Mouse (Mus musculus) adrenal gland, adult 8-10 months (tissue): Measurements from ENCODE around the gene Il1r1. TPM values are rescaled to one million over a fixed set of nuclear protein-coding genes. Genes with fewer than 3 reads are reported as not detected.

ENCODE experiments used
- DNase-seq: peaks from one replicate; pipeline ENCODE4 v3.0.0; 2022
- total RNA-seq, 4 experiments: library from RNA; stranded (reverse); gene quantifications; 2 replicates each; pipeline ENCODE4 v1.2.4; 2022

Gene Il1r1
- total RNA-seq, 4 experiments from 2014 or later, result 4.2 to 5.5 (median 4.9) TPM

DNA sequence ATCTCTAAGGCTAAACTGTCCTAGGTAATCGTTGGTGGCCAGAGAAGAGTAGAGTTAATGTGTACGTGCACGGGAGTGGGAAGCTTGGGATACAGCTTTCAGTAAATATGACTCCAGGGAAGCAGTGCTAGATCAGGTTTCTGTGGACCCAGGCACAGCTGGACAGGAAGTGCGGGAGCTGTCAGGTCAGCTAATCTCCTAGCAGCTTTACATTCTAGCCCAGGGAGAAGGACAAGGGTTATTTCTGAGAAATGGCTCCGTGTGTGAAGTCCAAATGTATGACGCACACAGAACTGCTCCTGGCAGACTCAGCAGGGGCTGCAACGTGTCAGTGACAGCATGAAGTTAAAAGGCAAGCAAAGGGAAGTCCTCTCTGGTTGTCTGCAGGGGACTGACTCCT is 8.3 kb downstream of the Il1r1 start:
- no peak for DNase-seq

GRCm38 (mm10) chr1:40233621-40234020 is 8.7 kb downstream of the Il1r1 start:
- DNase-seq, result no peak

DNA sequence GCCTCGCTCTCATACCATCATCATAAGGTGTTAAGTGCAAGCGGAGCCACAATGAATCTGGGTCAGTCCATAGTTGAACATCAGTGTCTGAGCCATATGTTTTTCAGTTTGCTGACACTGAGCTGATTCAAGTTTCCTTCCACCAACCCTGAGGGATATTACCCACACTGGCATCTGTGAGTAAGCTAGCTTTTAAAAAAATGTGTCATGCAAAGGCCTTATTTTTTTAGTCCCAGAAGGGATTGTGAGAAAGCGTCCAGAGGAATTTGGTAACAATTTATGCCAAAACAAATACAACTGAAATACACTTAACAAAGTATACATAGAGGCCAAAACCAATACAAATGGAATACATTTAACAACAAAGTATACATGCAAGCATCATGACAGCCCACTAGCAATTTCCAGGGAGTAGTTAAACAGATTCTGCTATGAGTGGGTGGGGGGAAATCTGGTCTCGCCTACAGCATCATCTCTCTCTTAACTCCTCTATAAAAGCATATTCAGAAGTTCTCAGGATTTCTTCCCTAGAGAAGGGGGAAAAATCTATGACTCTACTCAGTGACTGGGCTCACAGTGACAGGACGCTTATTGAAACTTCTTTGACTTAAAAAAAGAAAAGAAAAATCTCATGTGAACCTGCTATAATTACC is 10.8 kb downstream of the Il1r1 start:
- DNase-seq, result no peak

DNA sequence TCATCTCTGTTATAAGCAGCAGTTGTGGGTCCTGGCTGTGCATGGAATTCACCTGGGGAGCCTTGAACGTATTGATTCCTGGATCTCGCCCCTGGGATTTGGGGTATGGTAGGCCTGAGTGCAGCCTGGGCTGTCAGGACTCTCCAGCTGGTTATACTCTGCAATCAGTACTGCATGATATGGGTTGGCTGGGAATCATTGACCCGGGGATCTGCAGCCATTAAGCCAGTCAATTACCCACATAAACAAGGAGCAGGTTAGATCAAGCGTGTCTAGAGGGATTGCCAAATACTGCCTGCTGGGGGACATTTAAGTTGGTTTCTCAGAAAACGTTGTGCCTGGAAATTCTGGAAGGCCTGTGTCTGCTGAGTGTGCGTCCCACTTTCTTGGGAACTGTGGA is 11.8 kb downstream of the Il1r1 start:
- no peak for DNase-seq

DNA sequence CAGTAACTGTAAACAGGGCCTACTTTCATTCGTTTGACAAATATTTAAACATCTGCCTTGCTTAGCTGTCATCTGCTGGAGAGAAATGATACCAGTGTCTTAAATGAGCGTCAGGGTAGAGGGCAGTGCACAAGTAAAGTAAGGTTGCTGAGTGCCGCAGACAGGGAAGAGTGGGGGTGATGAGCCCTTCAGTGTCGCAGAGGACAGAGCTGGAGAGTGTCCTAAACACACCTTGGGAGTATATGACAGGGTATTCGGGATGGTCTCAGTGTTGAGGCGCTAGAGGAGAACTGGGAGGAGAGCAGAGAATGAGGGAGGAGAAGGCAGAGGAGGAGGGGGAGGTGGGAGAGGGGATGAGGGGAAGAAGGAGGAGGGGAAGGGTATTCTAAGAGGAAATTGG is 12.2 kb downstream of the Il1r1 start:
- DNase-seq, result no peak

- DNase-seq, result no peak
Observed at GRCm38 (mm10) chr1:40240353-40241092, 15.6 kb downstream of the Il1r1 start.

DNA sequence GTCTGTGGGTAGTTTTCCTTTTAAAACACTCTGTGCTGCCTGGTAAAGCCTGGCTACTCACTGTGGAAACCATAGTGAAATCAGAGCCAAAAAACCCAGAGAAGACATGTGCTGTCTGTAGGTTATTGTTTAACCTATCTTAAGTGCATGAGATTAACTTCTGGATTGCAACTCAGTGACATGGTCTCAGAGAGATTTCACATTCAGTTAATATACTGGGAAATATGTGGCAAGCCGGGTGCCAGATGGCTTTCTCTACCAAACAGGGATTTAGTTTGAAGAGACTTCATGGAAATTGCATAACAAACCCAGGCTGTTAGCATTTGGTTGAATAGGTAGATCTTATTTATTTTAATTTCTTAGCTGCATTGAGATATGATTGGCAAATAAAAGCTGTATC is 17.8 kb downstream of the Il1r1 start:
- DNase-seq, result no peak

DNA sequence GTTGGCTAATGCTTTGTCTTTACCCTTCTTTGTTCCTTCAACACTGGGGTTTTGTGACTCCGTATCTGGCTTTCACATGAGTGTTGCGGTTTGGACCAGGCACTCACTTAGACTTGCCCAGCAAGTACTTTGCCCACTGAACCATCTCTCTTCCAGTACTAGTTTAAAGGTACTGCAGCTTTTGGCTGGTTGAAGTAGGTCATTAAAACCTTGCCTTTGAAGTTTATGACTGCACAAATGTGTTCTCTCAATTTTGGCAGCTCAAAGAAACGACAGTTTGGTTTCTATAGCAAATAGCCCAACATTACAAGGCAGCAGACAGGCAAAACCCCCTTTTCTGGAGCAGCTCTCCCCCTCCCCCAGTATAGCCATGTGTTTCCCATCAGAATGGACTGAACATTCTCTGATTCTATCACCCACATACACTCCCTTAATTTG is 18.7 kb downstream of the Il1r1 start:
- no peak for DNase-seq

DNA sequence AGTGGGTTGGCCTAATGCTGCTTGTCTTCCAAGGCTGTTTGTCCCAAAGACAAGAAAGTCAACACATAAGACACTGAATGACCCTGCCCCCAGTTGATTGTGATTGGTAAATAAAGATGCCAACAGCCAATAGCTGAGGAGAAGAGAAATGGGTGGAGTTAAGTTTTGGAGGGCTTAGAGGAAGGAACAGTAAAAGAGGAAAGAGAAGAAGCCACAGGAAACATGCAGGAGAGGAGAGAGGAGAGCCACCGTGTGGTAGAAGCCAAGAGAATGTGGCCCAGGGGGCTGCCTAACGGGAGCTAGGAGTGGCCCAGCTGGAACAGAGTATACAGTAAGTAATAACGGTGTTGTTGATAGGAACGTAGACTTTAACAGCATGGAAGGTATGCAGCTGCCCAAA is 25.5 kb downstream of the Il1r1 start:
- DNase-seq, result no peak

DNA sequence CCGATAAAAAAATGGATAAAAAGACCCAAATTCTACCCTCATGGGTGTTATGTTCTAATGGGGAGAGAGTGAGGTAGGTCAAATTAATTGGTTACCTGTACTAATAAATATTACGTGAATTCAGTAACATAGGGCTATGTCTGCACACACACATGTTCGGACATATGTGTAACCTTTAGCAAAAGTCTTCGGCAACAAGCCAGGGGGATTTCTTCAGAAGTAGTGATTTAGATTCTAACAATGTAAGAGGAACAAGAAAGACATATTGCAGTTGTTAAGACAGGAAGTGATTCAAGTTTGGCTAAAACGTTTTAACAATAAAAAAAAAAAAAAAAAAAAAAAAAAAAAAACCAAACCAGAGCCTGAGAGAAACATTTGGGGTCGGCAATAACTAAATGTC is 27.6 kb downstream of the Il1r1 start:
- DNase-seq, result no peak

GRCm38 (mm10) chr1:40253940-40254339 is 29.1 kb downstream of the Il1r1 start:
- no peak for DNase-seq

GRCm38 (mm10) chr1:40254347-40255057 is 29.6 kb downstream of the Il1r1 start:
- DNase-seq, result no peak

GRCm38 (mm10) chr1:40262441-40263121 is 37.7 kb downstream of the Il1r1 start:
- no peak for DNase-seq

DNA sequence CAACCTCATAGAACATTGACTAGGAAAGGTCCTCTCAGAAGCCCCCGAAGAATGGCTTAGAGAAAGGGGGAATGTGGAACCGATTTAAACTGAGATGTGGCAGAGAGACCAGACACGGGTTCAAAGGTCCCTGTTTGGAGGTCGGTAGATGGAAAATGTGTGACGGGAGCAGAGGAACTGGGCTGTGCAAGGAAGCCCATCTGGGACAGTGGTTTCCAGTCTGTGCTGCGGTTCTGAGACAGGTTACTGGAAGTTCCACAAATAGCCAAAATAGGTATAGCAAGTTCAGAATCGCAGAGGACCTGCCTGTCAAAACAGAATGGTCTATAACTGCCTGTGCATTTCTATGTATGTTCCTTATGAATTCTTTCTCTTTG is 38.2 kb downstream of the Il1r1 start:
- no peak for DNase-seq

DNA sequence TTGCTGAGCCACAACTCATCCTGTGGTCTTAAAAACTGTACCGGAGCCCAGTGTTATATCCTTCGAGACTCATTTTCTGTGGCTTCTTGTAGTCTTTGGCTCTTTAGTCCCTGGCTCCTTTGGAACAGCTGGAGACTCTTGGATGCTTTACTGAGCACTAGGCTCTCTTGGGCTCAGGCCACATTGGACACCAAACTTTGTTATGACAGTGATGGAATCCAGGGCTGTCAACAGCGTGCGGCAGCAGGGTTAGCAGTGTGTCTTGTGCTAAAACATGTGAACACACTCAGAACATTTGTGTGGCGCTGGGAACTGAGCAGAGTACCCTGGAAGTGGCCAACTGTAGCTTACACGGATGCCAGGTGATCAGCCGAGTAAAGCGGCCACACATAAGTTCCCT is 38.8 kb downstream of the Il1r1 start:
- no peak for DNase-seq

- DNase-seq, result no peak
Observed at GRCm38 (mm10) chr1:40265301-40265835, 40.5 kb downstream of the Il1r1 start.

DNA sequence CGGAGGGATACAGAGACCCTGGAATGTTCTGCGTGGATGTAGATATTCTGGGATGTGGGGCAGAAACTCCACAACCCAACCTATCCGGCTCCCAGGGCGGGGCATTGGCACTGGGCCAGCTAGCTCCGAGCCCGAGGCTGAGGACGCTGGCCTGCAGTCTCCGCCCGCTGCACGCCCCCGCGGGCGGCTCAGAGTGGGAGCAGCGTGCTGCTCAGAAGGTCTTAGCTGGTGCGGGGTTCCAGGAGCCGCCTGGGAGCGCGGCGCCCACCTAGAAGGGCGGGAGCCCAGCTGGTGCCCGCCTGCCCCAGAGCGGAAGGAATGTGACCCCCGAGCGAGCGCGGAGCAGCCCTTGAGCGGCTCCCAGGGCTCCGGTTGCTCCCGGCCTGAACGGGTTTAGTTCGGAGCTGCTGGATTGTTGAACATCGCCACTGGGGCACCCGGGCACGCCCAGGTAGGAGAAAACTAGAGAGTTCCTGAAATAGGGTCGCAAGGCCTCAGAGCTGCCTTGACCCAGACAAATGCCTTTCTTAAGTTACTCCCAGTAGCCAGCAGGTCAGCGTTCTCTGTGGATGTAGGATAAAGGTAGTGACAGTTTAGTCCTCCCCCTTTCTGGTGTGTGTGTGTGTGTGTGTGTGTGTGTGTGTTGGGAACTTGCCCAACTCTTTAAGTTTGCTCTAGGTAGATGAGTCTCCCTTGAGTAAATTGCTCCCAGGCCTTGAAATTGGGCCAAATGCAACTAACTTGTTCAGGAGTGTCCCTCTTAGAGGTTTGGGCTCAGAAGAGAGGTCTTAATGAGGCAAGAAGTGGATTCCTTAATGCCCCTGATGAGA is 41.8 kb downstream of the Il1r1 start:
- DNase-seq, result peak; percentile 55

DNA sequence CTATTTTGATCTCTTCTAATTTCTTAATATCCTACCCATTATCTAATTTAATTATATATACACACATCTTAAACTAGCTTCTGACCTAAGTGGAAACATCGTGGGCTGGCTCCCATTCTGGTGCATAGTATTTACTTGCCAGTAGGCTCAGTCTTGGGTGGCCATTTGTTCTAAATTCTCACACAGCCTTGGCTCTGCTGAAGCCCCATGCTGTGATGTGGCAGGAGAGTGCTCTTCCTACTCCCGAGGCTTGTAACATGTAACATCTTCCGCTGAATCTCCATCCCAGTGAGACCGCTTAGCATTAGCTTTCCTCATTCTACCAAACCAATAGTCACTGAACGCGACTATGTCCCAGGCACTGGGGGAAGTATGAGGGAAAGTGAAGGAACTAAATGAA is 43.0 kb downstream of the Il1r1 start:
- no peak for DNase-seq

DNA sequence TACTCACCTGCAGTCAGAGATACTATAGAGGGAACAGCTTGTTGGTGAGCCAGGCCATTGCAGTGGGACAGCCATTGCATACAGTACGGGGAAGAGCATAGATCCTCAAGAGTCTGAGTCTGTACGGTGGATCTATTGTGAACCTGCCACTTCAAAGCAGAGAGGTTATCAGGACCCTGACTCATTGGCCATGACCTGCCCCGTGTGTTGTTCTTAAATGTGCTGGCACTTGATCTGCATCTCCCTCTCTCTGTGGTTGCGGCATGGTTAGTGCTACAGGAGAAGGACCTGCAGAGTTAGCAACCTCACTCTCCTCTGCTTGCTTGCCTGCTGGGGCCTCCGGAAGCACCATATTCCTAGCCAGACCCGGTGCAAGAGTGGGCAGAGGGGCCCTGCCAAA is 43.7 kb downstream of the Il1r1 start:
- no peak for DNase-seq

GRCm38 (mm10) chr1:40270415-40270814 is 45.5 kb downstream of the Il1r1 start:
- no peak for DNase-seq

GRCm38 (mm10) chr1:40271052-40271451 is 46.2 kb downstream of the Il1r1 start:
- DNase-seq, result no peak

GRCm38 (mm10) chr1:40271486-40272055 is 46.7 kb downstream of the Il1r1 start:
- no peak for DNase-seq
